Mouse (Mus musculus) olfactory bulb, adult 2 months (tissue): ENCODE data around the gene Fbxl17.

Experiments used
- CTCF ChIP-seq: fragments of 200-500 bp; IDR thresholded peaks from 2 replicates; pipeline ENCODE4 v1.5.1; 2012; ENCODE audit warnings: low read depth, mild to moderate bottlenecking, low read length, moderate library complexity; ENCODE audit not compliant: insufficient read depth
- POLR2A ChIP-seq: fragments of 200-500 bp; IDR thresholded peaks from 2 replicates; pipeline ENCODE4 v1.6.1; 2012; ENCODE audit warnings: mild to moderate bottlenecking, low read depth, low read length, moderate library complexity; ENCODE audit not compliant: insufficient read depth

DNA sequence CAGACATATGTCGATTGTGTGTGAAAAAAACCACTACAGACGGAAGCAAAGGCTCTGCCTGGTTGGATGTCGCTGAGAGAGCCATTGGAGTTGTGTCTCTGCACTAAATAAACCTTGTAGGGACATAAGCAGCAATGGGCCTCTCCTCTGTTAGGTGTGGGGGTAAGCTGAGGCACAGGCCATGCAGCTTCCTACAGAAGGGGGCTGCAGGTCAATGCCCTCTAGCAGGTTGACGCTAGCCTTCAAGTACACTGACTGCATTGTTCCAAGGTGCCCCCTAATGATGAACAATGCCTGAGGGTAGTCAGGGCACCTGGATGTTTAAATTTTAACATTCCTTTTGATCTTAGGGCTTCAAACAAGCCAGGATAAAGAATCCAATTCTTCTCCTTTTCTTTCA lies 291.5 kb downstream of the Fbxl17 start:
- no peak for TF ChIP-seq CTCF
- no peak for TF ChIP-seq POLR2A
